Mouse (Mus musculus) heart, embryonic 15.5 days (tissue): ENCODE measurements around the gene Nbdy. TPM values are rescaled to one million over a fixed set of nuclear protein-coding genes. Genes with fewer than 3 reads are reported as not detected.

Source experiments
- polyA plus RNA-seq: library from polyadenylated mRNA; unstranded; fragments of >200 nt; fragmentation: Nextera tagmentation; extraction: Ambion mirVana; gene quantifications from 2 replicates; pipeline ENCODE4 v1.2.1, GENCODE M21; 2015

Nbdy gene
- polyA plus RNA-seq, 1 experiment from 2014 or later = 75.6 TPM

Other genes starting within 250 kb of the Nbdy start
- 9.5 and 11.3 TPM in 2 replicates for gene Ubqln2, start 225.4 kb upstream of the Nbdy start, polyA plus RNA-seq
- not detected in 2 replicates for gene Cypt3, start 165.0 kb upstream of the Nbdy start, polyA plus RNA-seq
- 4.5 and 5.1 TPM in 2 replicates for gene Kctd12b, start 27.2 kb upstream of the Nbdy start, polyA plus RNA-seq
- 5.0 and 5.2 TPM in 2 replicates for gene Spin2c, start 108.6 kb downstream of the Nbdy start, polyA plus RNA-seq